Mouse (Mus musculus) right cerebral cortex, postnatal 4 days (tissue): ENCODE data around the gene Kif16b.
A peak's percentile ranks its signal among the peaks of the same experiment; 100 is the strongest.

ENCODE experiments used
- DNase-seq: peaks from one replicate; pipeline ENCODE4 v3.0.0-alpha.2; 2022

Gene Kif16b

DNA sequence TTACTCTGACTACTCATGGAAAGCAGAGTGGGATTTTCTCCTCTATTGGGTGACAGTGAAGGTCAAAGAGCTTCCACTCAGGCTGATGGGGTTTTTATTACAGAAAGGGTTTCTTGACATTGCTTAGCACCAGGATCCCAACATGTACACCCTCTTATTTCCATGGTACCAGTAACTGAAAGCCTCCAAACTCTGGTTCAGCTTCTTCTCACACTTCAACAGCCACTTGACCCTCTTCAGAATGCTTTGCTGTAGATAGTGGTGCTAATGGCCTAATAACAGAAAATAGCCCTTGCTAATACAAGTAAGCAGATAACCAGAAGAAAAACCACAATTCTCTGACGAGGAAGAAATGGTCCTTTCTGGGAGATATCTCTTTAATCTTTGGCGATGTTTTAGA is 259.6 kb downstream of the Kif16b start:
- no peak for DNase-seq

DNA sequence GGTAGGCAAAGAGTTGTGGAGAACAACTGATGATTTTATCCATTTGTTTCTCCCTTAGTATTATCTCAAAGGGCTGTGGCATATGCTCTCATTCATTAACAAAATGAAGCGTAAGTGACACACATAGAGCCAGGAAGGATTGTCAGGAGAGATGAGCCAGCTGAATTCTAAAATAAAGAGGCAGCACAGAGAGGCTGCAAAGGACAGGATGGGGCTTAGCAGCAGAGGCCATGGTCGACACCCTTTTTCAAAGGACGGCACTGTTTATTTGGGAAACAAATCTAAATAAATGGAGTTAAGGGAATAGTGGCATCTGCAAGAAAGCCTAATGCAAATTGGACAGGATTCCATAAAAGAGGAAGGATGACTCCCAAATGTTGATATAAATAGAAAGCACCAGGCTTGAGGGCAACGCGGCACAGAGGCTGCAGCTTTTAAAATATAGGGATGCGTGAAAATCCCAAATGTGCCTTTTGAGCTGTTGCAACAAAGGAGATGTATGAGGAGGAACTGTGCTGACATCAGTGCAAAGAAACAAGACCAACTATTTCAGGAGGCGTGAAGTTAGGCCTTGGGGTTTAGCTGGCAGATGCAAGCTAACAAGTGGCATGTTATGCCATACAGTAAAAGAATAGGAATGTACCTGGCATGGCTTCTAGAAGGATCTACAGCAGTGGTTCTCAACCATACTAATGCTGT is 265.6 kb downstream of the Kif16b start:
- no peak for DNase-seq

DNA sequence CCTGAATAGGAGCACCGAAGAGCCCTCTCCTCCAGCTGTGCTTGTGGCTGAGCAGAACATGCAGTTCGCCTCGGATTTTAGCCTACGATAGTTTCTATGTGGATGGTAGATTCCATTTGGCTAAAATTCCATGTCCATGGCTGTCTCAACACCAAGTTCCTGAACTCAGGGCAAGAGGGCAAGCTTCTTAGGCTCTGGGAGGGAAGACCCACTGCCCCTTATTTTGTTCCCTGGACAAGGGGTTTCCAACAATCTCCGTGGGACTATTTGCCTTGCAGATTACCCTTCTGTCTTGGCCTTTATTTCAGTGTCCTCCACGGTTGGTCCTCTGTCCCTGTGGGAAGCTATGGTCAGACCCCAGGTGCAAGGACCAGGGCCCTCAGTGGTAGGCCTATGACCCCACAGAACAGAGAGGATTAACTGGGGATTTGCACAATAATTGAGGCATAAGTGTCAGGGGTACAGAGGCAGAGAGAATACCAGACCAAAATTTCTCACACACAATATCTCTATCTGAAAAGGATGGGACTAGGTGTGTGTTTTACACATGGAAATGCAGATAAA is 267.3 kb downstream of the Kif16b start:
- no peak for DNase-seq

DNA sequence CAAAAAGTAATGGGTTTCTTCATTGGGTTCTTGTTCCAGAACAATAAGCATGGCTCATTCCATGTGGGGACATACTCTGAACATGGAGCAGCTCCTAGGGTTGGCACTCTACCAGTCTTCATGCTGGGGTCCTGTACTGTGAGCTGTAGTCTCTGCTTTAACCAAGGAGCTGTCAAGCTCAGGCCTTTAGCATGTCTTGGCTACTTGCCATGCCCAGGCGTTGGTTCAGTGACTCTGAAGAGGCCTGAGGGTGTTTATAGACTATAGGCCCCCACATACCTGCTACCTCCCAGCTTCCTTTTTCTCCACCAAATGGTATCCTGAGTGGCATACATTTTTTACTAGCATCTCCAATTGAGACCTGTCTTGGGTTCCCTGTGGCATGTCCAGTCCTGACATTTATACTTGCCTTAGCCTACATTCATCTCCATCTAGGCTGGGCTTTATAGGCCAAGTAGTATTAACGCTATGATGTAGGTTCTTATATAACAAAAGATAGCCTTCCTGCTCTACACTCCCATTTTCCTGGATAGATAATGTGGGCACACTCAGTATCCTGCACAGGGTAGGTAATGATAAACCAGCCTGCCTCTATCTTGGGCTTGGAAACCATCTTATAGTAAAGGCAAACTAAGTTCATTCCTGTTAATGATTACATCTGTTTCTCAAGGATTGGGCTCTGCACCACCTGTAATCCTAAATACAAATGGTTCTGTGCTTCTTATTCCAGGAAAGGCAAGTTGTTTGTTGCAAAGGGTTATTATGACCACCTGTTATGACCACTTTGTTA is 271.6 kb downstream of the Kif16b start:
- DNase-seq = no peak

DNA sequence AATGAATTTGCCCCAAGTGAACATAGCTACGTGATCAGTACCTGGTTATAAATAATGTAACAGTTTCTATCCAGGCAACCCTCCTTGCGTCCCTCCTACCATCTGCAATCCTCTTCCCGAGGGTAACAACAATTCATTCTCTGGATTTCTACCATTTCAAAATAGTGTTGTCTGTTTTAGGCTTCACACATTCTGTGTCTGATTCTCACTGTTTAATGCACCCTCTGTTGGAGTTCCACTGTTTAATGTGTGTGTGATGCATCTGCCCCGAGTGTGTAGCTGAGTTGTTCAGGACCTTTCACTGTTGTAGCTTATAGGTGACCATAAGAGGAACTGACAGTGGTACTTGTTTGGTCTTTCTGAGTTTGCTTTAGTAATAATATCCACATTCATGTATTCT is 275.6 kb downstream of the Kif16b start:
- DNase-seq = no peak

DNA sequence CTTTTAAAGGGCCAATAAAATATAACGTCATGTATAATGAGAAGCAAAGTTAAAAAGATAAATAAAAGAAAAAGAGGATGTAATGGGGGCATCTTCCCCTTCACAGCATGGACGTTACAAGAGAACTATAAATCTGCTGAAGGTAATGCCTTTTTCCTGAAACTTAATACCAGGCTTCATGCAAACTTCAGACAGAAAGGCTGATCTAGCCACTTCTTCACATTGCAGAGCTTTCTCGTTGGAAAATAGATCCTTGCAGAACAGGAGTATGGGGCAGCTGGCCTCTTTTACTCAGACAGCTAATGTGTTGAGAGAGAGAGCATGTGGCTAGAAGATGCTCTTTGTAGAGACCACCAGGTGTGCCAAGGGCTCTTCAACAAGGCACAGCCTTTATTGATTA is 276.2 kb downstream of the Kif16b start:
- DNase-seq = no peak

DNA sequence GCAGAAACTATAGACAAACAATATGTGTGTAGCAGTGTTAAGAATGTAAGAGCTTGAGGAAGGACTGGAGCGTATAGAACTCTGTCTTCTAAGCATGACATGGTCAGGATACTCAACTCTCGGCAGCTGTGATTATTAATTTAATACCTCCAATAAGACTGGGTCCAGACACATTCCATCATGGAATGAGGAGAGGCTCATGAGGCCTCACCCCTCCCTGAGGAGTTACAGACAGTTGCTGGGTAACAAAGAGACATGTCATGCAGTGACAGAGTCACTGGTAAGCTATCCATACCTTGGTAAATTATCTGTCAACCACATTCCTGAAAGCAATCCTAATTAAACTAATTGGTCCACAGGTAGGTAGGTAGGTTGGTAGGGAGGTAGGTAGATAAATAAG is 277.1 kb downstream of the Kif16b start:
- DNase-seq = no peak

DNA sequence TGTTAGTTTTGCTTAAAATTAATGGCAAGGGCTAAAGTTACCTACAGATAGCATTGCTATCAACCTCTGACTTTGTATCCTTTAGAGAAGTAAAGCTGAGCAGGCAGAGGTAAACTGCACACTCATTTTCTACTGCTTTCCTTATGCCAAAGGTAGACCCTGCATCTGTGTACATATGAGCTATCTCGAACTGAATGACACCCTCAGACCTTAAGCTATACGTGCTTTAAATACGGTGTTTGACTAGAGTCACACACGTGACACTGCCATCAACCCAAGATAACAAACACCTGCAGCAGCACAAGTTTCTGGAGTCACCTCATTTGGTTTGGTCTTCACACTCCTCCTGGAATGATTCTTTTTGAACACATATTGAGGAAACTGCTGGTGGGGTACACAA is 280.2 kb downstream of the Kif16b start:
- DNase-seq = no peak

DNA sequence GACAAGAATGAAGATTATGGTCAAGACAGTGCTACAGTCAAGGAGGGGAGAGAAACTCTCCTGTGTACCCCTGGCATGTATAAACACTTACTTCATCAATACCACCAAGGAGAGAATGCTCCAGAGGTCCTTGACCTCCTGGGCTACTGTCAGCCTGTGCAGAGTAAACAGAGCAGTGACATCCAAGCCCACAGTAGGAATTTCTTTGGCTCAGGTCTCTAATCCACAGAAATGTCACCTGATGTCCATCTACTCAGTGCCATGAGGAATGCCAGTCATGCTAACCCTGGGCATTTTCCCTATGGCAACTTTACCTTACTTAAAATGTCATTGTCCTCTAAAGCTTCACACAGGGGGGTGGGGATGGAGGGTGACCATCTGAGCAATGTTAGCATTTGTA is 281.4 kb downstream of the Kif16b start:
- no peak for DNase-seq

DNA sequence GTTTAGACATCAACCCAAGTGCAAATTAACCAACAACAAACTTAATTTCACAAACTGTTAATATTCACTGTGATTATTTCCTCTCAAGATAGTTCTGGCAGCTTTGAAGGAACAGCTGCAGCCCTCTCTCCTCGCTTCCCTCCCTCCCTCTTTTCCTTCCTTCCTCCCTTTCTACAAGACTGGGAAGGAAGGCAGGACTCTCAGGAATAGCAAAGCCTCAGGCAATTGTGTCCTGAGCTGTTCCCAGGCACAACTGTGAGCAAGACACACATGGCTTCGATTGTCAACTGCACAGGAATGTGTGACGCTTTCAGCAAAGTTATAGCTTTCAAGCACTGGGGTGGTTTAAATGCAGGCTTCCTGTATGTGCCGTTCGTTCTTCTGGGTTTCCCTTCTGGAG is 286.8 kb downstream of the Kif16b start:
- no peak for DNase-seq

DNA sequence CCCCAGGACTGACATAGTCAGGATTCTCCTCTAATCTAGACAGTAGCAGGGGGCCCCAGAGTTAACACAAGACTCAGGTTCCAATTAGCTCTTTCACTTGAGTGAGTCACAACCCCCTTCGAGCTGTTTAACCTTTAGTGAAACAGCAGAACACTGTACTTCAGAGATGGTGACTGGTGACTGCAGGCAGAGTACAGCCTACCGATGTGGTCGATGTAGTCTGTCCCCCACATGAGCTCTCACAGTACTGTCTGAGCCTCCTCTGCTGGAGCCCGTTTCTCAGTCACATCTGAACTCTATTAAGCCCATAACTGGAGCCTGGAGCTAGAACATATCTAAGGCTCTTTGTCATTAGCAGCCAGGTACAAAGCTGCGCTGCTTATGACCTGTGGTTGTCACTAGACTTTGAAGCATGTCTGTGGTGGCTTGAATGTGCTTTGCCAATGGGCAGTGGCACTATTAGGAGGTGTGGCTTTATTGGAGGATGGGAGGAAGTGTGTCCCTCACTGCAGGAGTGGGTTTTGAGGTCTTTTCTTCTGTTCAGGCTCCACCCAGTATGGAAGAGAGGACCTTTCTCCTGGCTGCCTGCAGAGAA is 288.9 kb downstream of the Kif16b start:
- no peak for DNase-seq

DNA sequence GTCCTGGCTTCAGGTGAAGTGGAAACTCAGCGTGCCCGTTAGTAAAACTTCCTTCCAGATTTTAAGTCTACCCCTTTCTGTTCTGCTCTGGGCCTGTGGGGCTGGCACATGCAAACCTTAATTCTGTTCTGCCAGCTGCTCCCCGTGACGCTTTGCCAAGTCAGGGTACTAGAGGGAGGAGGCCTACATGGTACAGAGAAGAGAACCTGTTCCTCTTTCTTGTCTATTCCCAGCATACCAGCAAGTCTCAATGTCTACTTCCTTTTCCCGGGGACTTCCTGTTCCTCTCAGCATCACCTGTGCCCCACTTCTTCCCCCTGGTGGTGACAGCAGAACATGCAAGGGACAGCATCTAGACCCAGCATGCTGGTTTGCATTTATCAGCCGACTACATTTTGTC is 290.2 kb downstream of the Kif16b start:
- peak; percentile 48 for DNase-seq

DNA sequence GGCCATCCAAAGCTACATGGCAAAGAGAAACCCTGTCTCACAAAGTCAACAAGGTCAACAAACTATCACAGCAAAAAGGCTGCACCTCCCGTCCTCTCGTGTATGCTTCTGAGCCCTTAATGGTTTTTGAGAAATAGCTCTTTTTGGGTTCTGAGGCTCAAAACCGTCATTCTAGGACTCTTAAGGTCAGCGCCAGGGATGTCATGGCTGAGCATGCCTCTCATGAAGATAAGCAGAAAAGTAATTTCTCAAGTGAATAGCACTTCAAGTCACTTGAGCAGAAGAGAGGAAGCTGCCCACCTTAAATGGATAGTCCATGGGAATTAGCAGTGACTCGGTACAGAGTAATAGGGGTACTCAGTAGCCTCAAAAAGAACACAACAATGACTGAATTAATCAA is 291.1 kb downstream of the Kif16b start:
- no peak for DNase-seq

DNA sequence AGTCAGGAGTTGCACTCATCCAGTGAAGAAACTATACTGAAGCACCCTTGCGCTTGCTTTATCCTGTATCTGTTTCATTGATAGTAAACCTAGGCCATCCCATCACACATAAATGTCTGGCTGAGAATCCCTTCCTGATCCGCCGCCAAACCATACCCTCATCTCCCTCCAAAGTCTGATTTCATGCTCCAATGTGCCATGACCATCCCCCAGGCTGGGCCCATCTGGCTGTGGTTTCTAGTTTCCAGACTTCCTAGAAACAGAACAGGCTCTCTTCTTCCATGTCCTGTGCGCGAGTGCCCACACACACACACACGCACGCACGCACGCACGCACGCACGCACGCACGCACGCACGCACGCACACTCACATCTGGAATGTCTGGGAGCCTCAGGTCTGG is 292.6 kb downstream of the Kif16b start:
- peak; percentile 25 for DNase-seq

DNA sequence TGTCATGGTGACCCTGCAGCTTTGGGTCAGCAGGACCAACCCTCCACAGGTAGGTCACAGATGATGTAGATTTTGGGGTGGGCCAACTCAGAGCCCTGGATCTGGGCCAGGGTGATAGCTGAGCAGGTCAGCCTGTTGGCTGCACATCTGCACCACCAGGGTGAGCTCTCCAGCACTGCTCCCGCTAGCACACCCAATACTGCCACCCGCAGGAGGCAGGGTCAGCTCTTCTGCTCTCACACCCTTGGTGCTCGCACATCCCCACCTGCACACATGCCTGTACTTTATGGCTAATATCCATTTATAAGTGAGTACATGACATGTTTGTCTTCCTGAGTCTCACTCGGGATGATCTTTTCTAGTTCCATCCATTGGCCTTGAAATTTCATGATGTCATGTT is 296.6 kb downstream of the Kif16b start:
- DNase-seq = no peak

DNA sequence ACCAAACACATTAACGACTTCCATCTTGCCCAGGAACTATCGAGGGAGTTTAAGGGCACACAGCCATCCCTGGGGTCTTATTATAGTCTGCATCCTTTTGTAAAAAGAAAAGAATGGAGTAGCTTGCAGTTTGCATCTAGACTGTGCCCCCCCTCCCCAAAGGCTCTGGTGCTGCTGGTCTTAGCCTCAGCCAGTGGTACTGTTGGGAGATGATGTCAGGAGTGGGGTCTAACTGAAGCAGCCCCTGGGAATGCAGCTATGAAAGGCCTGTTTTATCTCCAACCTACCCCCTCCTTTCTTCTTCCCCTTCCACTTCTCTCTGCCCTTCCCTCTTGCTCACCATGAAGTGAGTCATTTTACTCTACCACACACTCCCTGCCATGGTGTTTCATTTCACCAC is 298.1 kb downstream of the Kif16b start:
- DNase-seq = no peak

DNA sequence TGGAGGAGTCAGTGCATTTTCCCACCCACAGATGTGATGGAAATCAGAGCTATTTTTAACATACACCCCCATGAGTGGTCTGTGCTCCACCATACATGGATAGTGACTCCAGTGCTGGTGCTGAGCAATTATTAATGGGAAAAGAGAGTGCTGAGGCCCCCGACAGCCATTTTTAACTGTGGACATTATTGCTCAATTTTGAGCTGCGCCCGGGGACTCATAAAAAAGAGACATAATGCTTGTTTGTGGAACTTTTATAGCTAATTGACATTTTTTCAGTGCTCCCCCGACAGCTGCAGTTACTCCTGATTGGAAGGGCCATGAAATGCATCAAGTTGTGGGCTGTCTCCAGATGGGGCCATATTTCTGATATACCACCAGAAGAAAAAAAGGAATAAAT is 302.1 kb downstream of the Kif16b start:
- no peak for DNase-seq

DNA sequence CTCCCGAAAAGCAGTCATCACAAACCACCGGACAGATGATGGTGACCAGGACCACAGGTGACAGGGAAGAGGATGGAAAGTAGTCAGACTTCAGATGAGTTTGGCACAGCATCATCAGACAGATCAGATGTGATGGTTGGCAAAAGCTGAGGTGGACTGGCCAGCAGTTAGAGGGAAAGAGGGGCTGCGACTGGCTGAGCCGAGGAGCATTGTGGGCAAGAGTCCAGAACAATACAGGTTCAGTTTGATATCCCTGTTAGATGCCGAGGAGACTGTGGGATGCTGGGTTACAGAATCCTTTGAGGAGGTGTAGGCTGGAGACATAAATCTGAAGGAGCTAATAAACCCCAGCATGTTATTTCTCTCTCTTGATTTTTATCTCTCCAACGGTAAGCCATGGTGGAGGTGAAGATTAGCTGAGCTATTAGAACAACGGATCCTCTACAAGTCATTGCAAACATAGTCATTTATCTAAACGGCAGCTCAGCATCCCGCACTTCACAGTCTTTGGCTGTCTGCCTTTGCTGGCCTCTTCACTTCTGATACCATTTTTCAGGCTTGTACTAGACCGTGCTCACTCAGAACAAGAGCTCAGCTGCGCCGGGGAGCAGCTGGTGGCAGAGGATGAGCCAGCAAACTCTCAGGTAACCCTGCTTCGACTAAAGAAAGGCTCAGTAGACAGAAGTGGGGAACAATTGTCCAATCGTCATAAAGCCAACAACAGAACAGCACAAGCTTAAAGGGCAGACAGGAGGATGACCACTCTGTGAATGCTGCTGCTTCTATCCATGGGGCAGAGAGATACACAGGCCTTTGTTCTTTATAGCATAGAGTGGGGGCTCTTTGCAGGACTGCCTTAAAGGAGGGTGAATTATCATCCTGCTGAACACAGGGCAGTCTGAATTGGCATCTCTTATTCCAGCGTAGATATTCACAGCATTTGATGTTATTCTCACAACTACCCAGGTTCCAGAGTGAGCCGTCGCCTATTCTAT is 304.9 kb downstream of the Kif16b start:
- DNase-seq = no peak

DNA sequence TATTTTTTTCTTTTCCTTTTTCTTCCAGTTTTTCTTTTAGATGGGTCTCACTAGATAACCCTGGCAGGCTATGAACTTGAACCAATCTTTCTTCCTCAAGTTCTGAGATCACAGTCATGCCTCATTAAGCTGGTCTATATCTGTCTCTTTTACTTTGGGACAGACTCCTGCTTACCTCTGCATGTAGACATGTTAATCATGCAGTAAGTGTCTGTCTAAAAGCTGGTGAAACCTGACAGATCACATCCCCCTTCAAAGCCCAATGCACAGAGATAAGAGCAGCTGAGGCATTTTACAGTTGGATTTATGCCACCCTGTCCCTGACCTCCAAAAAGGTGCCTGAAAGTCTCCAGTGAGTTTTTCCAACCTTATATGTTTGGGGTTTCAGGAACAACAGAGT is 310.4 kb downstream of the Kif16b start:
- DNase-seq = no peak

DNA sequence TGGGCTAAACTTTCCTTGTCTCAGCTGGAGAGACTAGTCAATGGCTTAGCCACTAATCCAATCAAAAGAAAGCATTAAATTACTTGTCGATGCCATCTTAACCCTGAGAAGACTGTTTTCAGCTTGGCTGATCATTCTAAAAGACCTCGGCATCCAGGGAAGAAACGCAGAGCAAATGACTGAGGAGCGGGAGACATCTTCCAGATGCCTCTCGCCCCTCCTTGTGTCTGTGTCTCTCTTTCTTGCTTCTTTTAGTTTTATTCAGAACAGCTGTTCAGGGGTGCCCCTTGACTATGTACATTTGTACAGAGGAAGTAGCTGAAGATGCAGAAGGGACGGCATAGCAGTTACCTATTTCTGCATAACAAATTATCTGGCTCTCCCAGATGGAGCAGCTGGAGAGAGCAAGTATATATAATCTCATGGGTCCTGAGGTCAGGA is 311.0 kb downstream of the Kif16b start:
- no peak for DNase-seq

DNA sequence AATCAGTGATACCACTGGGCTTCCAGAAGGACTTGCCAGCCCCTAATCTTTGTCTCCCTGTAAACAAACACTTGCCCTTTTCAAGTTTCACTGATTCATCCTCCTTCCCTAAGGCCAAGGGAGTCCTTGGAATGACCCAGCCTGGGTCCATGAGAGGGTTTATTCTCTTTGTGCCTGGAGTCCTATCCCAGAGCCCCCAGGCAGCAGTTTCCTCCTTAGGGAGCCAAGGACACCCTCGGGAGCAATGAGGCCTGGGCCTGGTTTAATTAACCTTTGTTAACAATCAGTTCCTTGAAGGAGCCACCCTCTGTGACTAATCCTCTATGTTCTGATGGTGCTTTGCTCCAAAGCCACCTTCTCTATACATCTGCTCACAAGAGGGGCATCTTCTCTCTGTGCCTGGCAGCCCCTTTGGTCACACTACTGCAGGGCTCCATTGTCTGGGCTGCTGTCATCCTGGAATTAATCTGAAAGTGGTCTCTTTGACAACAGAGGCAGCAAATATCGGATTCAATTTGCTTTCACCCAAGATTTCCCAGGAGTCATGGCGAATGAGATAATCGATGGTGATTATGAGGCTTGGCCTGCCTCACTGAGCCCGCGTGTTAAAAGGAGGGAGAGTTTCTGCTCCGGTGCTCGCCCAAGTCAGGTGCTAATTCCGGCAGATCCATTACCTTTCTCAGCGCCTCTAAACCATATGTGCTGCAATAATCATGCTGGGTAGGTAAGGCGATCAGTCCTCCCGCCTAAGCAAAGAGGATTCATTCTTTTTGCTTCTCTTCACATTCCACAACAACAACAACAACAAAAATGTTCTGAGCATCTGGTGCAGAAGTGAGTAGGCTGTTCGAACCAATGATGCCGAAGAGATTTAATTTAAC is 311.7 kb downstream of the Kif16b start:
- DNase-seq = no peak

DNA sequence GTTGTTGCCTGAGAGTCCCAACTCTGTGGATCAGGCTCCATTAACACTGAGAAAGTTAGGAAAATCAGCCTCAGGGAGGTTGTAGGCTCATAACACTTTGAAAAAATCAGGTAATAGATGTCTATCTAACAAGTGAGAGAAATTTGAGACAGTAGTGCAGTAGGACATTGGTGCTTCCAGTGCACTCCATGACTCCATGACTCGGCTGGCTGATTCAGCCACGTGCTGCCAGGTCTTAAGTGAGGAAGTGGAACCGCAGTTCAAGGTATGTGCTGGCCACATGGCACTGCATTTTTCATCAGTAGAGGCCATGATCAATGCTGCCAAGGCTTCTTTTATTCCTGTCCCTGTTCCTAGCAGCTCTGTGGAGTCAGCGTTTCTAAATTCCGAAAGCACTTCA is 315.5 kb downstream of the Kif16b start:
- DNase-seq = no peak
